Mouse (Mus musculus) lung, adult 2 months (tissue): ENCODE data around the gene Rufy1. TPM values are rescaled to one million over a fixed set of nuclear protein-coding genes. Genes with fewer than 3 reads are reported as not detected.

Source experiments
- DNase-seq: peaks from one replicate; pipeline ENCODE4 v3.0.0; 2022
- H3K4me1 ChIP-seq: fragments of 200-500 bp; 2 replicates; pipeline ENCODE4 v1.6.1; 2011; ENCODE audit warnings: low read length; ENCODE audit not compliant: control insufficient read depth, insufficient read depth
- H3K4me3 ChIP-seq: fragments of 200-500 bp; replicated peaks from 2 replicates; pipeline ENCODE3; 2011; ENCODE audit warnings: low read depth, mild to moderate bottlenecking, control low read depth, low read length; ENCODE audit errors: extremely low read depth
- CTCF ChIP-seq: fragments of 200-500 bp; IDR thresholded peaks from 2 replicates; pipeline ENCODE4 v1.5.1; 2011; ENCODE audit warnings: mild to moderate bottlenecking, low read length, control low read depth; ENCODE audit not compliant: insufficient read depth
- POLR2A ChIP-seq: fragments of 200-500 bp; IDR thresholded peaks from 2 replicates; pipeline ENCODE4 v1.6.1; 2011; ENCODE audit warnings: low read depth, mild to moderate bottlenecking, control low read depth, low read length, borderline replicate concordance; ENCODE audit errors: extremely low read depth
- WGBS: fragments of 180-500 bp; shearing (Covaris S2); methylation state at CpG from one replicate; pipeline ENCODE4 v1.1.7; 2018; 5-methylcytosine and 5-hydroxymethylcytosine counted together
- polyA plus RNA-seq: library from polyadenylated mRNA; depleted of rRNA; stranded (reverse); fragments of >200 nt; gene quantifications from 2 replicates; pipeline ENCODE4 v1.2.3, GENCODE M21; 2012; rRNA removed

Gene Rufy1
- polyA plus RNA-seq, result 20.0 and 22.1 TPM in 2 replicates

DNA sequence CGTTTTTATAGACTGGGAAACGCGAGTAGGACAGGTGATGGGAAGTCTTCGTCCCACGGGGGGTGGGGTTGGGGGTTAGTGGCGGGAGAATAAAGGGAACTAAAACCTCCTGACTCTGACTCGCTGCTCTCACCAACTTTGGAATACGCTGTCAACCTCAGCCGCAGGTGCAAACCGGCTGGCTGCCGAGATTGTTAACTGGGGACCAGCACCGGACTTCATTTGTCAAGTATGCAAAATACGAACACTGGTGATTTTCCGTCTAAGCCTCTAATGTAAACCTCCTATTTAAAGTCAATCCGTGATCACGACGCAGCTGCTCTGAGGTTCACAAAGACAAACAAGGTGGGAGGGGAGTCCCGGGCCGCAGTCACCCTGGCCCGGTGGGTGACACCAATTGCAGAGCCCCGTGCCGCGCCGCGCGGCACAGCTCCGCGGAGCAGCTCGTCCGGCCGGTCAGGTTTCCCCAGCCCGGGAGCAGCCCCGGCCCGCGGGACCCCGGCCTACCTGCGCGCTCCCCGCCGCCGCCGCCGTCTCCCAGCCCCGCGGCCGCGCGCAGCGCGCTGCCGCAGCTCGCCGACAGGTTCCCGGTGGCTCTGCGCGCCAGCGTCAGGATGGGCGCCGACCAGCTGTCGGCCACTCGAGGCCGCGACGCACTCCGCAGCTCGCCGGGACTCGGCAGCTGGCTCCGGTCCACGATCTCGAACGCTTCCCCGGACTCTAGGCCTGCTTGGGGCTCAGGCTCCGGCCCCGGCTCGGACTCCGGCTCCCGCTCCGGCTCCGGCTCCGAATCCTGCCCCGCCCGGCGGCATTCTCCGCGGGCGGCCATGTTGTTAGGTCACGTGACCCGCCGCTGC, at the start of gene Rufy1:
Gene Rufy1, minus strand, starts transcription at position 849 of the 857 bp plus-strand sequence.
- no peak for TF ChIP-seq CTCF
- 0 out of 2 replicates have a peak, but pooled peaks have one; percentile 6 for TF ChIP-seq POLR2A
- under 1% methylated on average over 90 of the region's 90 CpGs for WGBS
- DNase-seq, result peak; percentile 90
- peak within 1 kb of the TSS; percentile 88 for H3K4me3 ChIP-seq
- H3K4me1 ChIP-seq, result no peaks in the 10 kb centered on the region

DNA sequence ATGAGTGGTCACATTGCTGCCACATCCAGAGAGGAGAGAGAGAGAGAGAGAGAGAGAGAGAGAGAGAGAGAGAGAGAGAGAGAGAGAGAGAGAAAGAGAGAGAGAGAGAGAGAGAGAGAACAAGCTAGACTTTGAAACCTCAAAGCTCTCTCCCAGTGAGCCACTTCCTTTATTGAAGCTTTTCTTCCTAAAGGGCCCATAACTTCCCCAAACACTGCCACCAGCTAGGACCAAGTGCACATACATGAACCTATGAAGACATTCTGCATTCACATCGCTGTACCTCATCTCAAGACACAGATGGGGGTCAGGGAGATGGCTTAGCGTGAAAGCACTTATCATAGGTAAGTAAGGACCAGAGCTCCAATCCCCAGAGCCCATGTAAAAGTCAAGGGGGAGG, 47.1 kb upstream of the Rufy1 start:
- WGBS, result 84% methylated on average over 2 of the region's 2 CpGs
- DNase-seq, result no peak
- Histone ChIP-seq H3K4me3 (no peak overlapping the region), H3K4me1 (no peaks in the 10 kb centered on the region)
- TF ChIP-seq CTCF (no peak), POLR2A (no peak)

DNA sequence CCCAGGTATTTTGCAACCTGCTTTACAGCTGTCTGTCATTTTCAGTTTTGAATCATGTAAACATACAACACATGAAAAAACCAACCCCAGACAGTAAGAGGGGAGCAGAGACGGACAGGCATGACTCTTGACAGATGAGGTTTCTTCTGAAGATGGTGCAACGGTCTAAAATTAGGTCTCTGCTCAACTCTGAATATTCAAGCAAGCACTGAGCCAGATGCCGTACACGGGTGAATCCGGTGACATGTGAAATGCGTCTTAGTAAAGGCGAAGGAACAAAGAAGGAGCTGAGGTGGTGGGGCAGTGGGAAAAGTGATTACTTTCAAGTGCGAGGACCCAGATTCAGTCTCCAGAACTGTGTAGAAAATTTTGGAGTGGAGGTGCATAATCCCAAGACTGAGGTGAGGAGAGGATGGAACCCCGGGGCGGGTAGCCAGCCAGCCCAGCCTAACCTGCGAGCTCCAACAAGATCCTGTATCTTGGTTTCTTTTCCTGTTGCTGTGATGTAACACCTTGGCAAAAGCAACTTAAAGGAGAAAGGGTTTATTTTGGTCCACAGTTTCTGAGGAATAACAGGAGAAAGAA, 46.7 kb upstream of the Rufy1 start:
- Histone ChIP-seq H3K4me3 (no peak overlapping the region), H3K4me1 (no peaks in the 10 kb centered on the region)
- 69% methylated on average over 11 of the region's 11 CpGs for WGBS
- TF ChIP-seq POLR2A, result no peak
- no peak for TF ChIP-seq CTCF
- no peak for DNase-seq

DNA sequence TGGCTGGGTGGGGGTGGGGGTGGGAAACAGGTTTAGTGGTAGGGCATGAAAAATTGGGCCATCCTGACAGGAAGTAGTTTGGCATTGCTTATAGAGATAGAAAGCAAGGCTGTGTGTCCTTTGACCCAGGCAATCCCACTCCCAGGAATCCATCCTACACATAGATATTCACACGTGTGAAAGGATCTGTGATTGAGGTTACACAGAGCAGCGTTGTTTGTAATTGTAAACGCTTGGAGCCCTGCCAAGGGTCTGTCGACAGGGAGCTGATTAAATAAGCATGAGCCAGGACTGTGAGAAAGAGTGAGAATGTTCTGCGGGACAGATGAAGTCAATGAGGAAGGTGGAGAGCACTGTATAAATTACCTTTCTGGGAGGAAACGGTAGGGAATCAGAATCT, 46.0 kb upstream of the Rufy1 start:
- WGBS, result 25% methylated on average over 6 of the region's 6 CpGs
- no peak for DNase-seq

DNA sequence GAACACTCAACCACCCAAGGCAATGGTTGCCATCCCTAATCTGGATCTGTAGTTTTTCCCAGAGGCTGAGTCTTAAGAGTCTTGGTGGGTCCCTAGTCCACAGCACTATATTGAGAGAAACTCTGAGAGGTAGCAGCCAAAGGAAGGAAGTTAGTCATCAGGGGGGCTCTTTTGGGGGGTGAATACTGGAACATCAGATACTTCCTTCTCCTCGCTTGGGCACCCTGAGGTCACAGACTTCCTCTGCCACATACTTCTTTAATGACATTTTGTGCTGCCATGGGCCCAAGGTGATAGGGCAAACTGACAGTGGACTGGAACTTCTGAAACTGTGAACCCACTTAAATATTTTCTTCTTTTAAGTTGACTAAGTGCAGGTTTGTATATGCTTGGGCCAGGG, 43.0 kb upstream of the Rufy1 start:
- TF ChIP-seq CTCF (no peak), POLR2A (no peak)
- no peak for DNase-seq
- no peaks in the 10 kb centered on the region for H3K4me1 ChIP-seq
- no peak overlapping the region for H3K4me3 ChIP-seq
- 35% methylated on average over 1 of the region's 1 CpGs for WGBS

More for the DNA sequence above, 46.0 kb upstream of the Rufy1 start:
- Histone ChIP-seq H3K4me1 (no peaks in the 10 kb centered on the region), H3K4me3 (no peak overlapping the region)
- TF ChIP-seq CTCF (no peak), POLR2A (no peak)

DNA sequence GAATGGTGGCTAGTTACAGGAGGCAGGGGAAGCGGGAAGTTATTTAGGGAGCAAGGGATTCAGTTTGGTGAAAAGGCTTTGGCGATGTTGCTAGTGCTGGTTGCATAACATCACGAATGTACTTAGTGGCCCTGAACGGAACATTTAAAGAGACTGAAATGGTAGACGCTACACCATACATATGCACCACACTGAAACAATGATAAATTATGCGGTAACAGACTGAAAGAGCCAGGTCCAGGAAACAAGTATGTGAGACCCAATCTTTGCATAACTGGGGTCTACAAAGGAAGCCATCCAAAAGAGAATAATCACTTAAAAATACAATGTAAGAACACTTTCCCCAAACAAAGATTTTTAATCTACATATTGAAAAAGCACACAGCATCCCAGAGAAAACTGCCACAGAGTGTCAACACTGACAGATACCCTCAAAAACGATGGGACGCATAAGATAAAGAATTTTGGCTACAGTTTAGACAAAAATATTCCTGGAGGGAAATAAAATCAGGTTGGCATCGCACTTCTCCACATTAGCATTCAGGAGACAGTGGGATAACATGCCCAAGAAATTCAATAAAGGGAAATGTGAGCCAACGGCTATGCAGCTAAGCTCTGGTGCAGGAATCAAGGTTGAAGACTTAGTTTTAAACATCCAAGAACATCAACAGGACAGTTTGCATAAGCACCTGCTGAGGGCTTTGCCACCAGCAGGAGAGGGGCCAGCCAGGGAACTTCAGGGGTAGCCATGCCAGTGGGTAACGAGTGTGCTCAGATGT, 41.4 kb upstream of the Rufy1 start:
- no peak for DNase-seq
- Histone ChIP-seq H3K4me3 (no peak overlapping the region), H3K4me1 (no peaks in the 10 kb centered on the region)
- 88% methylated on average over 11 of the region's 11 CpGs for WGBS
- TF ChIP-seq CTCF (no peak), POLR2A (no peak)

DNA sequence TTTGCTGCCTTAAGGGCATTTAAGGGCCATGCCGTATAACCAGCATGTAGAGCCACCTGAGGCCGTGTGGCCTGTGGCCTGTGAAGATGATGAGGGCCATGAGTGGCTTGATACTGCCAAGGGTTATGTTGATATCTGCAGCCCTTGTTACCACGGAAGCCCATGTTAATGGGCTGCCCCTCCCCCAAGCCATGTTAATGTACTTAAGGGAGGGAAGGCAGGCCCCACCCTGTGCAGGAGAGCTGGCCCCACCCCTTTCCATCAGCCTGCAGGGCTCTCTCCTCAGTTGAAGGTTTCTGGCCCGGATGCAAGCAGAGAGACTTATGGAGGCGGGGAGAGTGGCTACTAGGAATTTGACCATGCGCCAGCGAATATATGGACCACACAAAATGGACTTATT, 30.6 kb upstream of the Rufy1 start:
- TF ChIP-seq CTCF (no peak), POLR2A (no peak)
- Histone ChIP-seq H3K4me1 (peaks cover 2% of the 10 kb centered on the region; the same call in 1 of the 2 replicates), H3K4me3 (no peak overlapping the region)
- DNase-seq, result no peak
- WGBS, result 72% methylated on average over 7 of the region's 7 CpGs

DNA sequence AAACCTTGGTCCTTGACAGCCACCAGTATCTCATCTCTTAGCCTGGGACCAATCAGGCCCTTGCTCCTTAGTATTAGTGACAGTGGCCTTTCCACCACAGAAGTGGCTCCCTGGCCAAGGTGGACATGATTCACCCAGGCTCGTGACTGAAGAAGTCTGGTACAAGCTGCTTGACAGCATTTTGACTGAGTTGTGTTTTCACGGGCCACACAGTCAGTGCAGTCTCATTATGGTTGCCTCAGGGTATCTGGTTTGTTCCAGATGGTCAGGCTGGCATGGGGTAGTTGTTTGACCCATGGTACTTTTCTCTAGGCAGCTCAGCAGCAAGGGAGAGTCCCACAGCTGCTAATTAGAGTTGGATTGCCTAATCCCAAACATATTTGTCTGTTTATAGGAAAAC, 28.3 kb upstream of the Rufy1 start:
- H3K4me1 ChIP-seq, result peaks cover 2% of the 10 kb centered on the region; the same call in 1 of the 2 replicates
- TF ChIP-seq POLR2A (no peak), CTCF (no peak)
- no peak for DNase-seq
- WGBS, result 69% methylated on average over 2 of the region's 2 CpGs
- H3K4me3 ChIP-seq, result no peak overlapping the region
